Mouse (Mus musculus): ENCODE results near the gene Gm21366. TPM values are rescaled to one million over a fixed set of nuclear protein-coding genes. Genes with fewer than 3 reads are reported as not detected.
"Not testable (repeated sequence)": the region's sequence is repeated elsewhere in the genome, so short reads cannot be mapped to it uniquely, and the experiment has no call there.

The Gm21366 gene
- polyA plus RNA-seq (2015; fragmentation: Nextera tagmentation; extraction: Ambion mirVana): not detected in 2 replicates

DNA sequence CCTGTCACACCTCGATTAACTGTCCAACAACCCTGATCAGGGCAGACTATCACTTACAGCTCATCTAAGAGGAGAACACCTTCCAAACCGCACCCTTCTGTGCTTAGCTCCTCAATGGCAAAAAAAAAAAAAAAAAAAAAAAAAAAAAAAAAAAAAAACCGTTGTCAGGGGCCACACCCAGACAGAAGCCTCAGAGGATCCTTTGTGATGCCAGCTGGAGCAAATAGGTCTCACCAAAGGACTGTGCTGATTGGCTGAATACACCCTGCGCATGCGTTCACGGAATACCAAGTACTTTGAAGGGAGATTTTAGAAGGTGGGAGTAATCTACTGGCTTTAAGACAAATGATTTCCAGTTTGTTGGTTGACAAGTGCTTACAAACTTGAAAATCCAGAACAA lies at the start of gene Gm21366:
Gene Gm21366, minus strand, starts transcription at position 101 of the 400 bp plus-strand sequence.
- not testable (repeated sequence) for H3K27me3 ChIP-seq (replicated peaks); H3K36me3 ChIP-seq; H3K4me2 ChIP-seq; H3K27ac ChIP-seq (replicated peaks); H3K4me3 ChIP-seq (replicated peaks); ATAC-seq (ENCODE audit: low FRiP score); H3K9ac ChIP-seq (replicated peaks); H3K4me1 ChIP-seq; H3K9me3 ChIP-seq (replicated peaks)
- WGBS: no CpG with 5 or more reads among the region's 6 CpGs
